Mouse (Mus musculus) embryonic facial prominence, embryonic 15.5 days (tissue): ENCODE results near the gene Il1rap. TPM values are rescaled to one million over a fixed set of nuclear protein-coding genes. Genes with fewer than 3 reads are reported as not detected.

Source experiments
- ATAC-seq: fragments of 200-750 bp; cut with Nextera tagmentation; 2 replicates; pipeline ENCODE4 v1.8.0; 2017; ENCODE audit warnings: low read depth, moderate TSS enrichment; ENCODE audit not compliant: insufficient number of reproducible peaks, low FRiP score, low TSS enrichment
- H3K27ac ChIP-seq: fragments of 300-500 bp; sonication (generic); replicated peaks from 2 replicates; pipeline ENCODE4 v1.5.1; 2015; ENCODE audit warnings: mild to moderate bottlenecking, inconsistent platforms
- H3K27me3 ChIP-seq: fragments of 300-500 bp; sonication (generic); 2 replicates; pipeline ENCODE4 v1.6.1; 2015; ENCODE audit warnings: inconsistent platforms
- H3K36me3 ChIP-seq: fragments of 300-500 bp; sonication (generic); 2 replicates; pipeline ENCODE4 v1.6.1; 2015; ENCODE audit warnings: mild to moderate bottlenecking, inconsistent platforms
- H3K4me1 ChIP-seq: fragments of 300-500 bp; sonication (generic); 2 replicates; pipeline ENCODE4 v1.6.1; 2015; ENCODE audit warnings: inconsistent platforms
- H3K4me2 ChIP-seq: fragments of 300-500 bp; sonication (generic); replicated peaks from 2 replicates; pipeline ENCODE4 v1.6.1; 2015; ENCODE audit warnings: mild to moderate bottlenecking, inconsistent platforms
- H3K4me3 ChIP-seq: fragments of 300-500 bp; sonication (generic); replicated peaks from 2 replicates; pipeline ENCODE4 v1.5.1; 2015; ENCODE audit warnings: mild to moderate bottlenecking, inconsistent platforms
- H3K9ac ChIP-seq: fragments of 300-500 bp; sonication (generic); 2 replicates; pipeline ENCODE4 v1.6.1; 2015; ENCODE audit warnings: inconsistent platforms
- H3K9me3 ChIP-seq: fragments of 300-500 bp; sonication (generic); replicated peaks from 2 replicates; pipeline ENCODE4 v1.6.1; 2016; ENCODE audit warnings: inconsistent platforms
- WGBS: fragments of 180-500 bp; shearing (Covaris S2); methylation state at CpG from one replicate; pipeline ENCODE4 v1.1.7; 2015; 5-methylcytosine and 5-hydroxymethylcytosine counted together
- polyA plus RNA-seq: library from polyadenylated mRNA; unstranded; fragments of >200 nt; fragmentation: Nextera tagmentation; extraction: Ambion mirVana; gene quantifications from 2 replicates; pipeline ENCODE4 v1.2.1, GENCODE M21; 2015

Gene Il1rap
- polyA plus RNA-seq, 1 experiment from 2014 or later, result 9.8 TPM

DNA sequence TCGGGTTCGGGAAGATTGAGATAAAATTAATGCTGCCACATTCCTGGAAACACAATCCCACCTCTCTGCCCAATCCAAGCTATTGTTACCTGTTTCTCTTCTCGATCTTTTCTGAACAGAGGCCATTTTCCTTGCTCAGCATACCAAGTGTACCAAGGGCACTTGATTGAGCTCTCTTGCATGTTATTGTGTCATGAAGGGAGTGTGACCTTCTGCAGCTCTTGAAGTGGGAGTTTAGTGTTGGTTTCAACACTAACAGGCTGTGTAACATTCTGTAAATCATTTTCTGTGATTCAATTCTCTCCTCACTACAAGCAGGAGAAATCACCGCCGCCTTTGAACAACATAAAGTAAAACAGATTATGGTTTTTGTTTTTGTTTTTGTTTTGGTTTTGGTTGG lies 7.3 kb upstream of the Il1rap start:
- H3K27ac ChIP-seq, result no peak overlapping the region
- no peaks in the 10 kb centered on the region for H3K4me1 ChIP-seq
- no peak for ATAC-seq
- H3K9me3 ChIP-seq, result no peaks in the 10 kb centered on the region
- H3K9ac ChIP-seq, result no peak overlapping the region
- WGBS, result 89% methylated on average over 5 of the region's 5 CpGs
- no peak overlapping the region for H3K4me2 ChIP-seq
- no peak overlapping the region for H3K4me3 ChIP-seq
- no peaks in the 10 kb centered on the region for H3K27me3 ChIP-seq
- no peaks in the 10 kb centered on the region for H3K36me3 ChIP-seq

DNA sequence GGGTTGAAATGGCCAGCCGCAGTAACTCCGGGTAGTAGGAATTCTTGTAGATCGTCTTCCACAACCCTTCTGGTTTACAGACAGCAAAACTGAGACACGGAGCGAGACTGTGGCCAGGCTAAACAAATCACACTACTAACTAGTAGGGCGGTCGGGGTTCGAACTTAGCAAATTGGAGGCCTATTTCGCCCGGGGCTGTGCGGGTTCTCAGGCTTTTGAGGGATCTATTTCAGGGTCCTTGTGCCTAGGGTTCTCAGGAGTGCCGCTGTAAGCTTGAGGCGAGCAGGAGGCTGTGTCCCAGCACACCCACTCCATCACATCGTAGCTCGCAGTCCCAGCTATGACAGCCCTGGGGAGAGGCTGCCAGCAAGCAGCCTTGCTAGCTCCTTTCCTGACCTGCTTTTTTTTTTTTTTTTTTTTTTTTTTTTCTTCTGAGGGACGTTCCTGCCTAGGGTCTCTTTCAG lies 441 bp downstream of the Il1rap start:
- H3K4me3 ChIP-seq, result peak overlapping the region; percentile 65
- no peaks in the 10 kb centered on the region for H3K36me3 ChIP-seq
- ATAC-seq, result peak; percentile 46; the same call in 1 of the 2 replicates
- no peaks in the 10 kb centered on the region for H3K9me3 ChIP-seq
- under 1% methylated on average over 16 of the region's 16 CpGs for WGBS
- H3K27me3 ChIP-seq, result no peaks in the 10 kb centered on the region
- H3K4me2 ChIP-seq, result peak overlapping the region; percentile 54
- H3K9ac ChIP-seq, result peak overlapping the region; percentile 66
- peaks cover 7% of the 10 kb centered on the region; the same call in 1 of the 2 replicates for H3K4me1 ChIP-seq
- H3K27ac ChIP-seq, result peak overlapping the region; percentile 73

DNA sequence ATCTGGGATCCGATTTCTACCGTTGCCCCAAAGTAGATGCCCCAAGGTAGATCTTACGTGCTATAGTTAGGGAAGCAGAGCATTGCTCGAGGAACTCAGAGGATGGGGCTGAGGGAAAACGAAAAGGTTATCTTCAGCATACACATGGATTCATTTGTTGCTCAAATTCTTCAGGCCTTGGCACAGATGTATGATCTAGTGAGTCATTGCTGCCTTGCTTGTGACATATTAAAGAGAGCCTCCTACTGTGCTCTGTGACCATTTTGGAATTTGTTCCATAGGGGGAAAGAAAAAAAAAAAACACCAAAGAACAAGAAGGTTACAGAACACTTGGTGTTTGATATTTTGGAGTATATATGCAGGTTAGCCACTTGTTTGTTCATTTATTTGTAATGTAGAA lies 4.3 kb downstream of the Il1rap start:
- WGBS, result 87% methylated on average over 5 of the region's 5 CpGs
- H3K27ac ChIP-seq, result no peak overlapping the region
- no peaks in the 10 kb centered on the region for H3K9me3 ChIP-seq
- ATAC-seq, result no peak
- peaks cover 7% of the 10 kb centered on the region; the same call in 1 of the 2 replicates for H3K4me1 ChIP-seq
- no peak overlapping the region for H3K4me3 ChIP-seq
- no peaks in the 10 kb centered on the region for H3K27me3 ChIP-seq
- H3K9ac ChIP-seq, result no peak overlapping the region
- H3K4me2 ChIP-seq, result no peak overlapping the region
- no peaks in the 10 kb centered on the region for H3K36me3 ChIP-seq

DNA sequence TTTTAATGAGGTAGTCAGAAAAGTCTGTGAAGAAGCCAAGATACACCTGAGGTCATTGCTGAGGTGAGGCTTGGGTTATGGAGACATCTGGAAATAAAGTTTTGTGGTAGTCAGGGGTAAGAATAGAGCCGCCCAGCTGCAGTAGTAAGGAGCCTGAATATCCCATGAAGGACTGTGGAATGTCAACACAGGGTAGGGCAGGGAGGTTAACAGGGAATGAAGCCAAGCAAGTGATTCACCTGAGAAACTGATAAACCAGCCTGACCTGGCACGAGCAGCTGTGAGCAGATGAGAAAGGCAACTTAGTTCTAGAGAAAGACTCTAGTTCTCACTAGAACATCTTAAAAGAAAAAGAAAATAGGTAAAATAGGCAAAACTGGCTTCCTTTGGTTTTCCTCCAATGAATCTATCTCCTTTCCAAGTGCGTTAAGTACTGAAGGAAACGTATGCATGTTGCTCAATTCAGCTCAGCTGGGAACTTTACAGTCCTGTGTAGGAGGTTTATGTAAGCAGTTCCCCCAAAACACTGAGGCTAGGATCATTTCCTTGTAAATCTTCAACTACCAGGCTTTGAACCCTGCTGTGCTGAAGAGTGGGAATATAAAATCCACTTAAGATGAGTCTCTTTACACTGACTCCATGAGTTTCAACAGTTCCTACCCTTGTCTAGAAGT lies 9.5 kb downstream of the Il1rap start:
- H3K27ac ChIP-seq, result no peak overlapping the region
- no peak for ATAC-seq
- WGBS, result 66% methylated on average over 4 of the region's 4 CpGs
- H3K27me3 ChIP-seq, result no peaks in the 10 kb centered on the region
- H3K9me3 ChIP-seq, result no peaks in the 10 kb centered on the region
- no peak overlapping the region for H3K4me3 ChIP-seq
- H3K9ac ChIP-seq, result no peak overlapping the region
- 0 out of 2 replicates have a peak, but pooled peaks cover 1% of the 10 kb centered on the region for H3K4me1 ChIP-seq
- H3K36me3 ChIP-seq, result no peaks in the 10 kb centered on the region
- no peak overlapping the region for H3K4me2 ChIP-seq

DNA sequence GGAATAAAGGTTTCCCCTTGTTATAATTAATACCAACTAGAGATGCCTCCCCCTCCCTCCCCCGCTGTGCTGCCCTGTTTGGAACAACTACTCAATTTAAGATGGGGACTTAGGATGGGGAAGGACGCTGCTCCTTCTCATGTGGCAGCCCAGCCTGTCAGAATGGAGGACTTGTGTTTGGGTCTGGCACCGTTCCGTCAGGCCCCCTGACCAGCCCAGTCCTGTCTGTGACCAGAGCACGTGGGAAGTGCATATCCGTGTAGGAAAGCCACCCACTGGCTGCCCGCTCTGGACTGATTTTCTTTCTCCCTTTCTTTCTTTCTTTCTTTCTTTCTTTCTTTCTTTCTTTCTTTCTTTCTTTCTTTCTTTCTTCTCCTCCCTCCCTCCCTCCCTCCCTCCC lies 14.9 kb downstream of the Il1rap start:
- Histone ChIP-seq H3K9me3 (no peaks in the 10 kb centered on the region), H3K27me3 (no peaks in the 10 kb centered on the region), H3K4me3 (no peak overlapping the region), H3K4me2 (no peak overlapping the region), H3K4me1 (0 out of 2 replicates have a peak, but pooled peaks cover 6% of the 10 kb centered on the region), H3K27ac (no peak overlapping the region), H3K36me3 (no peaks in the 10 kb centered on the region), H3K9ac (no peak overlapping the region)
- WGBS, result 35% methylated on average over 7 of the region's 7 CpGs
- no peak for ATAC-seq

DNA sequence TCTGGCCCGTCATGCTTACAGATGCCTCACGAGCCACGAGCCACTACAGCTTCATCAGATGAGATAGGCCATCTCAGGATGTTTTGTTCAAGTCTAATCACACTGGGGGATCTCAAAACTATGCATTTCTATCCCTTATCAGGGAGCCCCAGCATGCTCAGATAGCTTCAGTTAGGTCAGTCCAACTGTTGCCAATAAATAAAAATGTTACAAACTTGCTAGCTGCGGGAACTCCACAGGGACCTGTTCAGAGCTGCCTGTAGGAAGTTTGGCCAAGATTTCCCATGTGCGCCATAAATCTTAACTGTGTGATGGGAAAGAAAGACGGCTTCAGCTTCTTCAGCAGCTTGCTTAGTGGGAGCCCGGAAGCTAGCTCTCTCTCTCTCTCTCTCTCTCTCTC lies 15.8 kb downstream of the Il1rap start:
- H3K9ac ChIP-seq, result no peak overlapping the region
- H3K27ac ChIP-seq, result no peak overlapping the region
- no peak for ATAC-seq

DNA sequence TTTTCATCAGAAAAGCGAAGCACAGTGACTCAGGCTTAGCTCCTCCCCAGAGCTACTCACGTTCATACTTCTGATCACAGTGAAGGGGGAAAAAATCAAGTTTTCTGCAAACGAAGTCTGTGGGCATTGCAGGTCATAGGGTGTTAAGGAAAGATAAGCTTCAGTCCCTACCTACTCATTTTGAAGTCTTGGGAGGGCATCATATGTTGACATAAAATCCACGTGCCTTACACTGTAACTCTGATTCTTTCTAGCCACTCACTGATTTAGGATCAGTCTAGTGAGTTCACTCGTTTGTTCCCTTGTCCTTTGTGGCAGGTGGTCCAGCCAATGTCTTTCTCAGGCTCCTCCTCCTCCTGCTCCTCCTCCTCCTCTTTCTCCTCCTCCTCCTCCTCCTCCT lies 17.1 kb downstream of the Il1rap start:
- Histone ChIP-seq H3K9ac (no peak overlapping the region), H3K36me3 (no peaks in the 10 kb centered on the region), H3K27ac (no peak overlapping the region), H3K4me1 (0 out of 2 replicates have a peak, but pooled peaks cover 6% of the 10 kb centered on the region), H3K4me2 (no peak overlapping the region), H3K4me3 (no peak overlapping the region), H3K9me3 (no peaks in the 10 kb centered on the region), H3K27me3 (no peaks in the 10 kb centered on the region)
- no peak for ATAC-seq
- WGBS, result 75% methylated on average over 5 of the region's 5 CpGs

More for the DNA sequence above, 15.8 kb downstream of the Il1rap start:
- Histone ChIP-seq H3K4me1 (0 out of 2 replicates have a peak, but pooled peaks cover 6% of the 10 kb centered on the region), H3K4me3 (no peak overlapping the region), H3K9me3 (no peaks in the 10 kb centered on the region), H3K4me2 (no peak overlapping the region), H3K36me3 (no peaks in the 10 kb centered on the region), H3K27me3 (no peaks in the 10 kb centered on the region)
- 65% methylated on average over 7 of the region's 7 CpGs for WGBS

DNA sequence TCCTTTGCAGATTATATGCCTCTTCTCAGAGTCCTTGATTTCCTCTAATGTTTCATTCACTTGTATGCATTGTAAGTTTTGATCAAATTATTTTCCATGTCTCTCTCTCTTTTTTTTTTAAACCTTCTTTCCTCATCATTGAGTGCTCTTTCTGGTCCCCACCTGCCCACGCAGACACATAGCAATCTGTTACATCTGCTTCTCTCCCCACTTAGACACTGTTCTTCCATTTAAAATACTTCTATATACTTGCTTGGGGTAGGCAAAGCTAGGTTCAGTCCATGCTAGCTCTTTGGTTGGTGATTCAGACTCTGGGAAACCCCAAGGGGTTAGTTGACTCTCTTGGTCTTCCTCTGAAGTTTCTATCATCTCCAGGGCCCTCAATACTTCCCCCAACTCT lies 20.0 kb downstream of the Il1rap start:
- Histone ChIP-seq H3K4me3 (no peak overlapping the region), H3K27ac (no peak overlapping the region), H3K9me3 (no peaks in the 10 kb centered on the region), H3K9ac (no peak overlapping the region), H3K27me3 (no peaks in the 10 kb centered on the region), H3K4me2 (no peak overlapping the region), H3K4me1 (0 out of 2 replicates have a peak, but pooled peaks cover under 1% of the 10 kb centered on the region), H3K36me3 (no peaks in the 10 kb centered on the region)
- 83% methylated on average over 1 of the region's 1 CpGs for WGBS
- no peak for ATAC-seq

DNA sequence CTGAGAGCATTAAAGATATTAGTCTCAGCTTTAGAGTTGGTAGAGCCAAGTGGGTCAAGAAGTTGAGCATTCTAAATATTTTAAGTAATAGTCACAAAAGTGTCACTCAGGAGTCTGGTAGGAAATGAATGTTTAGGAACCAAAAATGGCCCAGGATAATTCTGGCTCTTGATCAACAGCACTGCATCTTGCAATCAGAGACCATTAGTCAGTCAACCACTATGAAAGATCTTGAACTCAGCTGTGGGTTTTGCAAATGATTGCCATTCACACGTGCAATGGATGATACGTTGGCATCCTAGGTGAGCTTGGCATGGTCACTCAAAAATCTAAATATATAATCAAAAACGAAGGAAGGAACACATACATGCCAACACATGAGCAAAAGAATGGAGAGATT lies 23.1 kb downstream of the Il1rap start:
- no peaks in the 10 kb centered on the region for H3K27me3 ChIP-seq
- no peak overlapping the region for H3K9ac ChIP-seq
- H3K9me3 ChIP-seq, result no peaks in the 10 kb centered on the region
- H3K27ac ChIP-seq, result no peak overlapping the region
- WGBS, result 87% methylated on average over 3 of the region's 3 CpGs
- H3K4me2 ChIP-seq, result no peak overlapping the region
- no peak for ATAC-seq
- no peak overlapping the region for H3K4me3 ChIP-seq
- no peaks in the 10 kb centered on the region for H3K36me3 ChIP-seq
- no peaks in the 10 kb centered on the region for H3K4me1 ChIP-seq

DNA sequence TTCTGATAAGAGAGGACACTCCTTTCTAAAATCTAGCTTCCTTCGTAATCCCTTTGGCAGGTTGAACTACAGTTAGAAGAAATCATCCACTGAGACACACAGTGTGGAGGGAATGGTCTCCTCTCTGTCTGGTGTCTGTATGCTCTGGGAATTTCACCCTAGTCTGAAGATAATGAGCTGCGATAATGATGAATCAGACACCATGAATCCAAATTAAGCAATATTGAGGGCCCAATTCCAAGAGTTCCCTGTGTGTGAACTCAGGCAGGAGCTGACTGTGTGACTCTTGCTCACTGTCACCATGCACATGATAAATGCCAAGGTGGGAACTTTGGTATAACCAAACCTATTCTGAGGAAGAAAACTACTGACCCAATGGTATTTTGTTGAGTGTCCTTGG lies 26.5 kb downstream of the Il1rap start:
- Histone ChIP-seq H3K27me3 (no peaks in the 10 kb centered on the region), H3K27ac (no peak overlapping the region), H3K9me3 (no peaks in the 10 kb centered on the region), H3K4me1 (no peaks in the 10 kb centered on the region), H3K9ac (no peak overlapping the region), H3K4me2 (no peak overlapping the region), H3K4me3 (no peak overlapping the region), H3K36me3 (no peaks in the 10 kb centered on the region)
- 91% methylated on average over 2 of the region's 2 CpGs for WGBS
- ATAC-seq, result no peak

DNA sequence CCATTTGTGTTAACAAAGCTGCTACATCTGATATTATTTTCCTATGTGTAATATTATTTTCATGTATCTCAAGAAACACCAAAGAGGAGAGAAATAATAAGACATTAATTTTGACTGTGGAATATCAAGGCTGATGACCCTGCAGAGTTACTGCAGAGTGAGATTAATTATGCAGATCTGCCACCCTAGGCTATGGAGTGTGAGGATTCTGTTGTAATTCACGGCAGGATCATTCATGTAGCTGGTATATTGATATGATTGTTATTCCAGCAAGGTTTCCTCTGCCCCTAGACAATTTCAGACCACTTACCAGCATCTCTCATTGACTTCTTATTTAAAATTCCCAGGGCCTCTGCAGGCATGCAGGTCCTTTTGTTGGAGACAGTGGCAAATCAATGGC lies 29.0 kb downstream of the Il1rap start:
- H3K4me1 ChIP-seq, result no peaks in the 10 kb centered on the region
- H3K36me3 ChIP-seq, result no peaks in the 10 kb centered on the region
- no peak overlapping the region for H3K4me3 ChIP-seq
- H3K9me3 ChIP-seq, result no peaks in the 10 kb centered on the region
- H3K27ac ChIP-seq, result no peak overlapping the region
- H3K9ac ChIP-seq, result no peak overlapping the region
- no peak for ATAC-seq
- H3K4me2 ChIP-seq, result no peak overlapping the region
- 72% methylated on average over 1 of the region's 1 CpGs for WGBS
- no peaks in the 10 kb centered on the region for H3K27me3 ChIP-seq
